Mouse (Mus musculus) limb, embryonic 13.5 days (tissue): Measurements from ENCODE around the gene Eif2s2. TPM values are rescaled to one million over a fixed set of nuclear protein-coding genes. Genes with fewer than 3 reads are reported as not detected.
"Not testable (repeated sequence)": the region's sequence is repeated elsewhere in the genome, so short reads cannot be mapped to it uniquely, and the experiment has no call there.

Experiments used
- ATAC-seq: fragments of 200-750 bp; cut with Nextera tagmentation; 2 replicates; pipeline ENCODE4 v1.8.0; 2017; ENCODE audit warnings: low read depth, moderate number of reproducible peaks, moderate TSS enrichment; ENCODE audit not compliant: low FRiP score
- H3K27ac ChIP-seq: fragments of 300-500 bp; sonication (generic); 2 replicates; pipeline ENCODE4 v1.5.1; 2015; ENCODE audit warnings: inconsistent platforms, mild to moderate bottlenecking, moderate library complexity
- H3K27me3 ChIP-seq: fragments of 300-500 bp; sonication (generic); 2 replicates; pipeline ENCODE4 v1.6.1; 2015; ENCODE audit warnings: mild to moderate bottlenecking, inconsistent platforms
- H3K36me3 ChIP-seq: fragments of 300-500 bp; sonication (generic); 2 replicates; pipeline ENCODE4 v1.6.1; 2015; ENCODE audit warnings: inconsistent platforms, mild to moderate bottlenecking, moderate library complexity
- H3K4me1 ChIP-seq: fragments of 300-500 bp; sonication (generic); 2 replicates; pipeline ENCODE4 v1.6.1; 2015; ENCODE audit warnings: inconsistent platforms
- H3K4me2 ChIP-seq: fragments of 300-500 bp; sonication (generic); replicated peaks from 2 replicates; pipeline ENCODE4 v1.6.1; 2015; ENCODE audit warnings: inconsistent platforms, mild to moderate bottlenecking, moderate library complexity
- H3K4me3 ChIP-seq: fragments of 300-500 bp; sonication (generic); 2 replicates; pipeline ENCODE4 v1.5.1; 2015; ENCODE audit warnings: moderate library complexity, mild to moderate bottlenecking, inconsistent platforms
- H3K9ac ChIP-seq: fragments of 300-500 bp; sonication (generic); 2 replicates; pipeline ENCODE4 v1.6.1; 2015; ENCODE audit warnings: mild to moderate bottlenecking, inconsistent platforms
- H3K9me3 ChIP-seq: fragments of 300-500 bp; sonication (generic); 2 replicates; pipeline ENCODE4 v1.6.1; 2016; ENCODE audit warnings: inconsistent platforms
- WGBS: fragments of 180-500 bp; shearing (Covaris S2); methylation state at CpG from one replicate; pipeline ENCODE4 v1.1.7; 2015; 5-methylcytosine and 5-hydroxymethylcytosine counted together
- polyA plus RNA-seq: library from polyadenylated mRNA; unstranded; fragments of >200 nt; fragmentation: Nextera tagmentation; extraction: Ambion mirVana; gene quantifications from 2 replicates; pipeline ENCODE4 v1.2.1, GENCODE M21; 2015

Eif2s2 gene
- polyA plus RNA-seq, 1 experiment from 2014 or later, result 110 TPM

DNA sequence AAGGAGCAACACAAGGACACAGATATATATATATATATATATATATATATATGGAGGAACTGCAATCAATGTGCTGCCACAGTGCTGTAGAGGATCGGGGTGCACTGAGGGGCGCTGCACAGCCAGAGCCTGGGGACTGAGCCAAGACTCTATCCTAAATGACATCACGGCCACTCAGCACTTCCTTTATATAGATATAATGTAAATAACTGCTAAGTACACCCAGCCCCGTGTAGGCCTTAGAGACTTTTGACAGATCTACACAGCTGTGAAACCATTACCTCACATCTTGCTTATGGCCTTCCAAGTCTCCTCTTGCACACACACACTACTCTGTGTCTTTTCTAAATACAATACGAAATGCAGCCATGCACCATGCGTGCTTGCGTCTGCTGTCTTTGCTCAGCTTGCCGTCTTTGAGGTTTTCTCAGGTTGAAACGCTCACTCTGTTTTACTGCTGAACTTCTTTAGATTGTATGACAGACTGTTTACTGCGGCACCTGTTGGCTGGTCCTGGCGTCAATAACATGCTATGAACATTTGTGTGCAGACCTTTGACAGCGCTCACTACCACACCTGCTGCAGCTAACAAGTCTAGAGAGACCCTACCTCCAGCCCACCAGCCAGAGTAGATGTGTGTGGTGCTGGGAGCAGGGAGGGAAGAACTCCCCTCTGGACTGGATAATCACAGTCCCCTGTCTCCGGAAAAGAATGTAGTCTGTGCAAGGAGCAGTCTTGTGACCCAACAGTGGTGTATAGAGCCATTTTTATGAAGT lies 25.3 kb upstream of the Eif2s2 start:
- WGBS, result 46% methylated on average over 13 of the region's 13 CpGs
- Histone ChIP-seq H3K9ac (no peak overlapping the region), H3K27me3 (peaks cover 15% of the 10 kb centered on the region), H3K4me1 (peaks cover 13% of the 10 kb centered on the region), H3K36me3 (no peaks in the 10 kb centered on the region), H3K4me3 (no peak overlapping the region), H3K4me2 (no peak overlapping the region), H3K9me3 (no peaks in the 10 kb centered on the region), H3K27ac (no peak overlapping the region)
- 0 out of 2 replicates have a peak, but pooled peaks have one; percentile 57 for ATAC-seq

DNA sequence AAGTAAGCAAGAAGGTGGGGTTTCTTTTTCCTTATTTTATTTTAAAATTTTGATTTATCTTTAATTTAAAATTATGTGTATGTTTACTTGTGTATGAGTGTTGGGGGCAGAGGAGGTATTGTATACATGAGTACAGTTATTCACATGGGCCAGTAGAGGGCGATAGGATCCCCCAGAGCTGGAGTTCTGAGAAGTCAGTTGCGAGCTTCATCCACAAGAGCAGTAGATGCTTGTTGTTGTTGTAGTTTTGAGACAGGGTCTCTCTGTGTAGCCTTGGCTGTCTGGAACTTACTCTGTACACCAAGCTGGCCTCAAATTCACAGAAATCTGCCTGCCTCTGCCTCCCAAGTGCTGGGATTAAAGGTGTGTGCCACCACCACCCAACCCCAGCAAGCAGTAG lies 23.8 kb upstream of the Eif2s2 start:
- no peak overlapping the region for H3K4me3 ChIP-seq
- no peaks in the 10 kb centered on the region for H3K36me3 ChIP-seq
- peaks cover 15% of the 10 kb centered on the region for H3K27me3 ChIP-seq
- 27% methylated on average over 2 of the region's 2 CpGs for WGBS
- peaks cover 13% of the 10 kb centered on the region for H3K4me1 ChIP-seq
- H3K9me3 ChIP-seq, result no peaks in the 10 kb centered on the region
- H3K9ac ChIP-seq, result no peak overlapping the region
- ATAC-seq, result no peak
- H3K4me2 ChIP-seq, result no peak overlapping the region
- H3K27ac ChIP-seq, result no peak overlapping the region

DNA sequence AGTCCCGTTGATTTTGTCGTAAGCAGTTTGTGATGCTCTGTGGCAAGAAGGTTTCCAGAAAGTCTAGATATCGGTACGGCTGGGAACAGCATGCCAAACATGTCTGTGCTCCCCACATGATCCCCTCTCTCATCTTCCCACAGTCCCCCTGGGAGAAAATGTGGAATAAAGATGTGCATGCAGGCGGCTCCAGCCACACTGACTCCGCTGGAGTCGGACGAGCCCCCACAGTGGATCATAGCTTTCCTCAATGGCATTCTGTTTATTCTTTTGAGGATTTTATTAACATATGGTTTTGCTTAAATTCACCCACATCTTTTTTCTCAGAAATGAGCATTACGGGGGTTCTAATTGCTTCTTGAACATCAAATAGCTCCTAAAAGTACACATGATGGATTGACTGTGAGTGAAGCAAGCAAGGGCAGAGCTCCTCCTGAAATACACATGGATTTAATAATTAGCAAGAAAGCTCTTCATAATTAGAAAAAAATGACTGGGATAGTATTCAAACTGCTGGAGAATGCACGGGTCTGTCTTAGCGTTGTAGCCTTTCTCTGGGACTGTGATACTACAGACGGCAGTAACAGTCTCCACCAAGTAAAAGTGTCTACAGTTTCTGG lies 23.3 kb upstream of the Eif2s2 start:
- Histone ChIP-seq H3K36me3 (no peaks in the 10 kb centered on the region), H3K9ac (no peak overlapping the region), H3K4me2 (peak overlapping the region; percentile 33), H3K27me3 (peaks cover 11% of the 10 kb centered on the region), H3K4me3 (no peak overlapping the region), H3K9me3 (no peaks in the 10 kb centered on the region), H3K4me1 (peaks cover 13% of the 10 kb centered on the region), H3K27ac (no peak overlapping the region)
- ATAC-seq, result no peak
- 17% methylated on average over 12 of the region's 12 CpGs for WGBS

DNA sequence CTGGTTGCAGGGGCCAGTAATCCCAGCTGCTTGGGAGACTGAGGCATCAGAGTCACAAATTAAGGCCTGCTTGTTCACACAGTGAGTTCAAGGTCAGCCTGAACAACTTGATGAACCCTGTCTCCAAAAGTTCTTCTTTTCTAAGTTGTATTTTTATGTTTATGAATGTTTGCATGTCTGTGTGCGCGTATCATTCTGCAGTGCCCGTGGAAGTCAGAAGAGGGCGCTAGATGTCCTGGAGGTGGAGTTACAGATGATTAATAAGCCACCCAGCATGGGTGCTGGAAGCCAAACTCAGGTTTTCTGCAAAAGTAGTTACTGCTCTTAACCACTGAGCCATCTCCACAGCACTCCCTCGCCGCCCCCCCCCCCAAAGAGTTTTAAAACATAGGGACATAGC lies 17.1 kb upstream of the Eif2s2 start:
- ATAC-seq, result no peak
- 81% methylated on average over 6 of the region's 6 CpGs for WGBS
- no peaks in the 10 kb centered on the region for H3K4me1 ChIP-seq
- H3K27me3 ChIP-seq, result 0 out of 2 replicates have a peak, but pooled peaks cover 3% of the 10 kb centered on the region
- H3K27ac ChIP-seq, result no peak overlapping the region
- H3K9me3 ChIP-seq, result no peaks in the 10 kb centered on the region
- H3K4me2 ChIP-seq, result no peak overlapping the region
- H3K36me3 ChIP-seq, result no peaks in the 10 kb centered on the region
- H3K4me3 ChIP-seq, result no peak overlapping the region
- H3K9ac ChIP-seq, result no peak overlapping the region

DNA sequence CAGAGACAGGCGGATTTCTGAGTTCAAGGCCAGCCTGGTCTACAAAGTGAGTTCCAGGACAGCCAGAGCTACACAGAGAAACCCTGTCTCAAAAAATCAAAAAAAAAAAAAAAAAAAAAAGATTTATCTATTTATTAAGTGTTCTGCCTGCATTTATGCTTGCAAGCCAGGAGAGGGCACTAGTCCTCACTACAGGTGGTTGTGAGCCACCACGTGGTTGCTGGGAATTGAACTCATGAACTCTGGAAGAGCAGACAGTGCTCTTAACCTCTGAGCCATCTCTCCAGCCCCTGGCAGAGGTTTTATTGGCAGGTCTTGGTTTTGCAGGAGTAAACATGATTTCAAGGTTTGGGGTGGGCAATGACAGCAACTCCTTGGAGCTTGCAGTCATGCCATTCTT lies 15.5 kb upstream of the Eif2s2 start:
- not testable (repeated sequence) for H3K4me3 ChIP-seq, H3K9ac ChIP-seq, H3K36me3 ChIP-seq, H3K27ac ChIP-seq, ATAC-seq, H3K4me1 ChIP-seq, H3K27me3 ChIP-seq, H3K4me2 ChIP-seq, H3K9me3 ChIP-seq
- WGBS, result 45% methylated on average over 2 of the region's 2 CpGs

DNA sequence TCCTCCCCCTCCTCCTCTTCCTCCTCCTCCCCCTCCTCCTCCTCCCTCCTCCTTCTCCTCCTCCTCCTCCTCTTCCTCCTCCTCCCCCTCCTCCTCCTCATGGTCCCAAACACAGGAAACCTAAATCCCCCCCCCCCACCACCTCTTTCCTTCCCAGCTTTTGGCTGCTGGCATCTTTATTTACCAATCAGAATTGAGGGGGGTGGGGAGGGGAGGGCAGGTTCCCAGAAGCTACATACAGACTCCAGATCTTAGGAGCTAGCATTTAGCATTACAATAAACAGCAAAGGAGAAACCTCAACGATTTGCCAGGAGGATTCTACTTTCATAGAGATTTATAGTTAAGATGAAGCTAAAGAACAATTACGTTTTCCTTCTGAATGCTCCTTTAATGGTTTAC lies 13.1 kb upstream of the Eif2s2 start:
- 57% methylated on average over 2 of the region's 2 CpGs for WGBS
- no peak overlapping the region for H3K4me2 ChIP-seq
- H3K9ac ChIP-seq, result no peak overlapping the region
- no peaks in the 10 kb centered on the region for H3K27me3 ChIP-seq
- no peaks in the 10 kb centered on the region for H3K9me3 ChIP-seq
- no peak overlapping the region for H3K27ac ChIP-seq
- ATAC-seq, result no peak
- H3K4me1 ChIP-seq, result no peaks in the 10 kb centered on the region
- no peak overlapping the region for H3K4me3 ChIP-seq
- no peaks in the 10 kb centered on the region for H3K36me3 ChIP-seq

DNA sequence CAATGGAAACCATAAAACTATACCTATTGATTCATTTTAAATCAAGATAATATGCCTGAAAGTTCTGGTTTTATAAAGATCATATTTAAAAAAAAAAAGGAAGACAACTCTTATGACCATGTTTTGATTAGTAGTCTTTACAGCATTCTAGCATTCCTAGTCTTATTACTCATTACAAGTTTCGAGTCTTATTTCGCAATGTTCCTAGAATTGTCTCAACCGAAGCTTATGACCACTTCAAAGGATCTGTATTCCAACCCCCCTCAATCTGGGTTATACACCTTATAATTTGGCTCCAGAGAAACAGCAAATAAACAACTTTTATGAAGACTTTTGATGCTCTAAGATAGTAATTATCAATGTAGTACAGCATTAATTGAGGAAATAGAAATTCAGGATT lies 9.4 kb upstream of the Eif2s2 start:
- no peak overlapping the region for H3K4me3 ChIP-seq
- no peaks in the 10 kb centered on the region for H3K9me3 ChIP-seq
- no peak overlapping the region for H3K4me2 ChIP-seq
- no peaks in the 10 kb centered on the region for H3K27me3 ChIP-seq
- H3K36me3 ChIP-seq, result no peaks in the 10 kb centered on the region
- no peak overlapping the region for H3K9ac ChIP-seq
- no peak for ATAC-seq
- H3K27ac ChIP-seq, result no peak overlapping the region
- no peaks in the 10 kb centered on the region for H3K4me1 ChIP-seq
- 77% methylated on average over 3 of the region's 3 CpGs for WGBS

DNA sequence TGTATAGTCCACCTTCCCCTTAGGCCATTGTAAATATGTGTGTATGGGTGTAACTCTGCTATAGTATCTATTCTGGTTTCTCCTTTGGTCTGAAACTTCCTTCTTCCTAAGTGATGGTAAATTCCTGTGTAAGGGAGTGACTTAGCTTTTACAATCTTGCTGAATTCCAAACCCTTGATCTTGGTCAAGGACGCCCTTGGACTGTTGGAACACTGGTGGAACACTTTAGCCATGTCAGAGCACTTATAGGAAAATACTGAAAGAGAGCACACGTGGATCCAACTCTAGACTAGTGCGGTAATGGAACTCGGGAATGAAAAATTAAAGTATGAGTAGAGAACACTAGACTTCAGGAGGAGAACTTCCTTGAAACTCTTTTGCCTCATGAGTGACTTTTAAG lies 6.7 kb upstream of the Eif2s2 start:
- ATAC-seq, H3K36me3 ChIP-seq, H3K4me2 ChIP-seq, H3K9me3 ChIP-seq, H3K27me3 ChIP-seq, H3K4me3 ChIP-seq, H3K9ac ChIP-seq, H3K4me1 ChIP-seq, H3K27ac ChIP-seq: not testable (repeated sequence)
- WGBS, result 82% methylated on average over 4 of the region's 4 CpGs

DNA sequence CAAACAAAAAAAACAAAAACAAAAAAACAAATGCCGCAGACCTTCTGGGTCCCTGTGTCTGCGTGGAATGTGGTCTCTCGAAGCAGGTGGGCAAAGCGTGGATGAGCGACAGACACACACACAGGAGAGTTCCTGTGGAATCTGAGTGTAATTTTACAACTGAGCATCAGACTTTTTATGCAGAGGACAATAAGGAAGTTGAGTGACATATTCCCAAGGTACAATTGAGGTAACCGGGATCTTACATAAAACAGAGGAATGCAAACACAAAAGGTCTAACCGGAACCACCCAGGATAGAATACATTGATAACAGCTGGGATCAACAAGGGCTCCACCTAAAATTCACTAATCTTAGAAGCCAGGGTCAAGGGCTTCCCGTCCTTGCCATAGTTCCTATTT lies 6.3 kb upstream of the Eif2s2 start:
- 92% methylated on average over 8 of the region's 8 CpGs for WGBS
- H3K4me1 ChIP-seq, ATAC-seq, H3K4me2 ChIP-seq, H3K27me3 ChIP-seq, H3K9ac ChIP-seq, H3K4me3 ChIP-seq, H3K27ac ChIP-seq, H3K9me3 ChIP-seq, H3K36me3 ChIP-seq: not testable (repeated sequence)

DNA sequence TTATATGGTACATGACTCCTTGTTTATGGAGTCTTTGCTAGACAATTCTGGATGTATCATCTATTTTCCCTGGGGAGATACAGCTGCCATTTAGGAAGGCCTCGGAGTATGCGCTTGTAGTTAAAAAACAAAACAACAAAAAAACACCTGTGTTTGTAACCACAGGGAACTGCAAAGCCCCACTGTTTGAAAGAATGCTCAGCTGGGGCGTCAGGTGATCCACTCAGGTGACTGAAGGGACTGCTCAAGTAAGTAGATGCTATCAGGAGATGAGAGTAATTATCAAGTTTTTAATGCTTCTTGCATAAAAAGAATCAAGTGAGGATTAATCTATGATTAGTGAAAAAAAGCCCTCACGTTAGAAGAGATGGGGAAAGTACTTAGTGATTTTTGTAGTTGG lies 813 bp upstream of the Eif2s2 start:
- H3K9me3 ChIP-seq, result no peaks in the 10 kb centered on the region
- no peaks in the 10 kb centered on the region for H3K27me3 ChIP-seq
- ATAC-seq, result no peak
- H3K4me3 ChIP-seq, result peak overlapping the region; percentile 88
- peak overlapping the region; percentile 66 for H3K4me2 ChIP-seq
- H3K36me3 ChIP-seq, result no peaks in the 10 kb centered on the region
- H3K4me1 ChIP-seq, result peaks cover 19% of the 10 kb centered on the region
- 65% methylated on average over 4 of the region's 4 CpGs for WGBS
- no peak overlapping the region for H3K9ac ChIP-seq
- no peak overlapping the region for H3K27ac ChIP-seq

DNA sequence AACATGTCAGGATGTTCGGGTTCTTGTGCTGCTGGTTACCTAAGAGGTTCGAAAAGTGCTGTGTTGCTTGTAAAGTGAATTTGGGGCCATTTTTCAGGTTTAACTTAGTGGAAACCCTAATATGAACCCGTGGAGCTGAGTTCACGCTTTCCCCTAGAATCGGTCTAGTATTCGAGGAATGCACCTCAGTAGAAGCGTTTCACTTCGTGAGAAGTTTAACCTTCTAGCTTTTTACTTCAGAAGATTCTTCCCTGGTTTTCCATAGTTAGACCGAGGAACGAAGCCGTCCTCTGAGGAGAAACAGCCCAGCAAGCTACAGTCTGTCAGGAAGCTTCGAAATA lies 280 bp upstream of the Eif2s2 start:
- peak; percentile 30 for ATAC-seq
- H3K27ac ChIP-seq, result no peak overlapping the region

DNA sequence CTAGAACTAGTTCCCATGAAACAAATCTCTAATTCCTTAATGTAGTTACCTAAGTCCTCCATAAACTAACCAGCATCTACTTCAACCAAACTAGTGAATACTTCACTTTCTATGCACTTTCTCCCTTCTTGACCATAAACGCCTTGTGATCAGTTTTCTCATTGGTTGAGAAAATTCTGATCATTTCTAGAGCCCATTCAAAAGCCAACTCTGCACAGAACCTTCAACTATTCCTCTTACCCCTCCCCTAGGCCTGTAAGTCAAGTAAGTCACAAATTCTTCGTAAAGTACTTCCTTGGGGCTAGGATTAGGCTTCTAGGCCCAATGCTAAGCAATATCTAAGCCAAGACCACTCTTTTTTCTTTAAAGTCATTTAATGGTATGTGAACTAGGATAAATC lies 1.1 kb downstream of the Eif2s2 start:
- no peaks in the 10 kb centered on the region for H3K9me3 ChIP-seq
- WGBS, result 11% methylated on average over 2 of the region's 2 CpGs
- H3K4me1 ChIP-seq, result peaks cover 19% of the 10 kb centered on the region
- H3K9ac ChIP-seq, result peak overlapping the region; percentile 94
- peak overlapping the region; percentile 88 for H3K4me3 ChIP-seq
- H3K36me3 ChIP-seq, result peaks cover 10% of the 10 kb centered on the region
- H3K27ac ChIP-seq, result peak overlapping the region; percentile 84; the same call in 1 of the 2 replicates
- H3K27me3 ChIP-seq, result no peaks in the 10 kb centered on the region
- no peak for ATAC-seq
- H3K4me2 ChIP-seq, result peak overlapping the region; percentile 75

More for the DNA sequence above, 280 bp upstream of the Eif2s2 start:
- Histone ChIP-seq H3K9ac (peak overlapping the region; percentile 94), H3K4me1 (peaks cover 19% of the 10 kb centered on the region), H3K4me3 (peak overlapping the region; percentile 88), H3K36me3 (peaks cover 1% of the 10 kb centered on the region), H3K27me3 (no peaks in the 10 kb centered on the region), H3K9me3 (no peaks in the 10 kb centered on the region), H3K4me2 (peak overlapping the region; percentile 66)
- WGBS, result 8% methylated on average over 12 of the region's 12 CpGs

DNA sequence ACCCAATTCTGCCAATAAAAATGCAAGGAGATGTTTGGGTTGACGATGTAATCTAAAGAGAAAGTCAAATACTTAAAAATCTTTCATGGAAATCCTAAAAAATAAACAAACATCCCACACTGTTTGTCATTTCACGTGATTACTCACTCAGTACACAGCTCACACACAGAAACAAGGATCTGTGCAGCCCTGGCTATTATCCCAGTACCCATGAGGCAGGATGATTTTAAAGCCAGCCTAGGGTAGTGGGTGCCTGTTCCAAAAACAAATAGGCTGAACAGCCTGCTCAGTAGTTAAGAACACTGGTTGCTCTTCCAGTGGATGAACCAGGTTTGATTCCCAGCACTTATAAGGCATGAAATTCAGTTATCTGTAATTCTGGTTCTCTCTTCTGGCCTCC lies 16.1 kb downstream of the Eif2s2 start:
- Histone ChIP-seq H3K4me3 (no peak overlapping the region), H3K27me3 (no peaks in the 10 kb centered on the region), H3K36me3 (peaks cover 66% of the 10 kb centered on the region), H3K9me3 (no peaks in the 10 kb centered on the region), H3K4me1 (0 out of 2 replicates have a peak, but pooled peaks cover 3% of the 10 kb centered on the region), H3K9ac (no peak overlapping the region), H3K27ac (no peak overlapping the region), H3K4me2 (no peak overlapping the region)
- 86% methylated on average over 2 of the region's 2 CpGs for whole genome bisulfite sequencing
- no peak for ATAC-seq
